ENCODE assay signal across 8 mouse cellular contexts in the genomic region with DNA sequence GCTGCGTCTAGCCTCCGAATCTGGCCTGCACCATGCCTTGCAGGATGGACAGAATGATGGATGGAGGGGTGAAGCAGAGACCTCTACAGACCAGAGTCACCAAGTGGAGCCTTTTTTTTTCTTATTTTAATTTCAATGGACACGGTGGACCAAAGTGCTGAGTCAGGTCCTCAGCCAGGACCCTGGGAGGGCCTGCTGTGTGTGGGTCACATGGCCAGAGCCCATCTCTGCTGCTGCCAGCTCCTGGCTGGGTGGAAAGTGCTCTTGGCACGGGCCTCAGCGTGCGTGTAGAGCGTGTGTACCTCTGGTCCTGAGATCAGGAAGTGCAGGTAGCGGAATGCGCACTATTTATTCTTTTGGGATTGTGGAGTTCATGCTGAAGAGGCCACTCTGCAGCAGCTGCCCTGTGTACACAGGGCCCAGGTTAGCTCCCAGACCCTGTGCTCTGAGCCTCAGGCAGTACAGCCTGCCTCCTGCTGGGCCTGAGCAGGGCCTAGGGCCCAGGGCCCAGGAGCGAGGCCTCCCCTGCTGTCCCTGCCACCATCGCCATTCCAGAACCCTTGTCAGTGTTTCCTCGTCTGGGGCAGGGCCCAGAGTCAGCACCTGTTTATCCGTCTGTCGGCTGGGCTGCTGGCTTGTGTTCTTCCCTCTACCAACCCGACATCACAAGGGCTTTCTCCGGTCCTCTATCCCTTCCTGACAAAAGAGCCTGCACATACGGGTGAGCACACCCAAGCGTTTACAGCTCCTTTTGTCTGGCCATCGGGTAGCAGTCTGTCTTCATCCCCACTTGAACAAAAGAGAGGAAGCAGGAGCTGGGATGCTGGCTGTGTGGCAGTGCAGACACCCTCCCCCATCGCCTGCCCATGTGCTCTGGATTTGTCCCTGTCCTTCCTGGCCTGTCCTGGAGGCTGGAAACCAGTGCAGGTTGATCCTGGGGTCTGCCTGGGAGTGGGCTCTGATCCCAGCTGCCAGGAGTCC. TPM values are rescaled to one million over a fixed set of nuclear protein-coding genes. Genes with fewer than 3 reads are reported as not detected.
A peak's percentile ranks its signal among the peaks of the same experiment; 100 is the strongest.
DNase-seq lines count a peak whose midpoint lies in the region; ATAC-seq and TF ChIP-seq lines count a peak whose summit lies in the region.

No protein-coding gene starts in this region.

- no peaks in the 10 kb centered on the region for H3K9me3 ChIP-seq in intestine, embryonic 14.5 days (ENCODE audit: control insufficient read depth, low read length)
- H3K9me3 ChIP-seq in intestine, postnatal 0 days (ENCODE audit: control insufficient read depth): no peaks in the 10 kb centered on the region
- H3K9me3 ChIP-seq in hindbrain, embryonic 12.5 days (replicated peaks): no peaks in the 10 kb centered on the region
- H3K9me3 ChIP-seq in midbrain, embryonic 16.5 days (replicated peaks; ENCODE audit: control insufficient read depth, low read length, poor library complexity, severe bottlenecking): no peaks in the 10 kb centered on the region

- H3K27ac ChIP-seq in intestine, embryonic 14.5 days (ENCODE audit: low read depth): no peak overlapping the region; the same call in 1 of the 2 replicates
- no peak overlapping the region for H3K27ac ChIP-seq in intestine, postnatal 0 days (ENCODE audit: low read depth, low read length)
- H3K27ac ChIP-seq in cerebellum, adult 2 months (ENCODE audit: insufficient read depth, low read length): peak overlapping the region; percentile 78
- H3K27ac ChIP-seq in hindbrain, embryonic 12.5 days: peak overlapping the region; percentile 83
- H3K27ac ChIP-seq in midbrain, embryonic 16.5 days (ENCODE audit: low read length): peak overlapping the region; percentile 69

- H3K9ac ChIP-seq in intestine, embryonic 14.5 days (ENCODE audit: low read length): no peak overlapping the region
- no peak overlapping the region for H3K9ac ChIP-seq in intestine, postnatal 0 days (ENCODE audit: low read depth, low read length)
- H3K9ac ChIP-seq in hindbrain, embryonic 12.5 days: peak overlapping the region; percentile 13
- peak overlapping the region; percentile 7; the same call in 1 of the 2 replicates for H3K9ac ChIP-seq in midbrain, embryonic 16.5 days (ENCODE audit: low read depth, low read length)

- H3K4me1 ChIP-seq in intestine, embryonic 14.5 days (replicated peaks; ENCODE audit: control insufficient read depth, insufficient read depth, low read length): peaks cover 3% of the 10 kb centered on the region; the same call in 1 of the 2 replicates
- H3K4me1 ChIP-seq in intestine, postnatal 0 days (replicated peaks; ENCODE audit: control insufficient read depth, insufficient read depth, low read length): 0 out of 2 replicates have a peak, but pooled peaks cover 4% of the 10 kb centered on the region
- peaks cover 59% of the 10 kb centered on the region for H3K4me1 ChIP-seq in cerebellum, adult 2 months (ENCODE audit: control insufficient read depth, insufficient read depth, low read length)
- H3K4me1 ChIP-seq in hindbrain, embryonic 12.5 days: peaks cover 33% of the 10 kb centered on the region
- H3K4me1 ChIP-seq in midbrain, embryonic 16.5 days (ENCODE audit: control insufficient read depth, insufficient read depth, low read length): peaks cover 8% of the 10 kb centered on the region; the same call in 1 of the 2 replicates

- H3K4me2 ChIP-seq in intestine, embryonic 14.5 days (ENCODE audit: low read length): no peak overlapping the region
- H3K4me2 ChIP-seq in intestine, postnatal 0 days (replicated peaks; ENCODE audit: low read depth): no peak overlapping the region
- H3K4me2 ChIP-seq in hindbrain, embryonic 12.5 days (replicated peaks): no peak overlapping the region; the same call in 1 of the 2 replicates
- no peak overlapping the region for H3K4me2 ChIP-seq in midbrain, embryonic 16.5 days (ENCODE audit: low read length)

- no peaks in the 10 kb centered on the region for H3K27me3 ChIP-seq in intestine, embryonic 14.5 days (replicated peaks; ENCODE audit: control insufficient read depth, insufficient read depth, low read length)
- H3K27me3 ChIP-seq in intestine, postnatal 0 days (replicated peaks; ENCODE audit: control insufficient read depth, insufficient read depth, low read length): no peaks in the 10 kb centered on the region
- no peaks in the 10 kb centered on the region for H3K27me3 ChIP-seq in cerebellum, adult 2 months (ENCODE audit: control insufficient read depth, insufficient read depth, low read length)
- H3K27me3 ChIP-seq in hindbrain, embryonic 12.5 days: no peaks in the 10 kb centered on the region
- no peaks in the 10 kb centered on the region for H3K27me3 ChIP-seq in midbrain, embryonic 16.5 days (ENCODE audit: control insufficient read depth, insufficient read depth, low read depth, low read length)

- ATAC-seq in intestine, embryonic 14.5 days (replicated peaks; ENCODE audit: low FRiP score, low TSS enrichment, low read depth): 0 out of 2 replicates have a peak, but pooled peaks have one; percentile 12
- no peak for ATAC-seq in intestine, postnatal 0 days
- ATAC-seq in hindbrain, embryonic 12.5 days (ENCODE audit: low FRiP score): peak; percentile 69
- no peak for ATAC-seq in midbrain, embryonic 16.5 days

- no peak for DNase-seq in intestine, embryonic 14.5 days (ENCODE audit: low spot score)
- peak; percentile 83 to 90 for DNase-seq in cerebellum, adult 2 months
- no peak for DNase-seq in left cerebral cortex, adult 9 months (ENCODE audit: low spot score in 2 of 2)
- no peak for DNase-seq in adrenal gland, adult 8-10 months
- DNase-seq in yolk sac, embryonic 10.5 days (ENCODE audit: low spot score): no peak

- WGBS in intestine, embryonic 14.5 days: 55% methylated on average over 20 of the region's 20 CpGs
- WGBS in intestine, postnatal 0 days: 66% methylated on average over 20 of the region's 20 CpGs
- WGBS in cerebellum, adult 2 months: 7% methylated on average over 20 of the region's 20 CpGs
- 27% methylated on average over 20 of the region's 20 CpGs for WGBS in hindbrain, embryonic 12.5 days
- 22% methylated on average over 20 of the region's 20 CpGs for WGBS in midbrain, embryonic 16.5 days

- no peak for TF ChIP-seq CTCF in intestine, postnatal 0 days (IDR thresholded peaks at IDR 0.05; ENCODE audit: low read depth)
- TF ChIP-seq CTCF in cerebellum, adult 2 months (IDR thresholded peaks at IDR 0.05; ENCODE audit: borderline replicate concordance, insufficient read depth, low read depth, low read length): no peak

- TF ChIP-seq POLR2A in cerebellum, adult 2 months (IDR thresholded peaks at IDR 0.05; ENCODE audit: borderline replicate concordance, insufficient read depth, low read length): 0 out of 2 replicates have a peak, but pooled peaks have one; percentile 8

- no peak overlapping the region for H3K4me3 ChIP-seq in intestine, embryonic 14.5 days (ENCODE audit: low read depth, low read length)
- no peak overlapping the region for H3K4me3 ChIP-seq in intestine, postnatal 0 days (ENCODE audit: low read depth, low read length)
- H3K4me3 ChIP-seq in cerebellum, adult 2 months (replicated peaks; ENCODE audit: insufficient read depth, low read depth, low read length): no peak overlapping the region
- no peak overlapping the region for H3K4me3 ChIP-seq in hindbrain, embryonic 12.5 days
- H3K4me3 ChIP-seq in midbrain, embryonic 16.5 days (ENCODE audit: low read depth, low read length): no peak overlapping the region

- peaks cover 72% of the 10 kb centered on the region for H3K36me3 ChIP-seq in intestine, embryonic 14.5 days (ENCODE audit: control insufficient read depth, insufficient read depth, low read length)
- H3K36me3 ChIP-seq in intestine, postnatal 0 days (ENCODE audit: control insufficient read depth, insufficient read depth): peaks cover 87% of the 10 kb centered on the region
- peaks cover 55% of the 10 kb centered on the region for H3K36me3 ChIP-seq in hindbrain, embryonic 12.5 days
- H3K36me3 ChIP-seq in midbrain, embryonic 16.5 days (ENCODE audit: control insufficient read depth, insufficient read depth, low read length): peaks cover 34% of the 10 kb centered on the region

RNA-seq across cellular contexts. Expression of a gene that starts 7.4 kb away (rescaled TPM):
- 40.0 and 41.7 TPM in 2 replicates for polyA plus RNA-seq in intestine, embryonic 14.5 days (2014; fragmentation: Nextera tagmentation; extraction: Ambion mirVana)
- polyA plus RNA-seq in intestine, postnatal 0 days (2015; fragmentation: Nextera tagmentation; extraction: Ambion mirVana): 39.5 and 41.5 TPM in 2 replicates
- 50.5 and 55.9 TPM in 2 replicates for polyA plus RNA-seq in cerebellum, adult 2 months (2012; rRNA removed)
- polyA plus RNA-seq in hindbrain, embryonic 12.5 days (2016; fragmentation: Nextera tagmentation; extraction: Ambion mirVana): 46.9 and 50.2 TPM in 2 replicates
- polyA plus RNA-seq in midbrain, embryonic 16.5 days (2015; fragmentation: Nextera tagmentation; extraction: Ambion mirVana): 63.6 and 67.8 TPM in 2 replicates
- 10 to 100 TPM; 18.0 to 24.2 (median 19.8) TPM for total RNA-seq in adrenal gland, adult 8-10 months (2022)

RNA-seq across cellular contexts. Expression of a gene that starts 16.1 kb away (rescaled TPM):
- 22.6 and 25.3 TPM in 2 replicates for polyA plus RNA-seq in intestine, embryonic 14.5 days (2014; fragmentation: Nextera tagmentation; extraction: Ambion mirVana)
- polyA plus RNA-seq in intestine, postnatal 0 days (2015; fragmentation: Nextera tagmentation; extraction: Ambion mirVana): 46.1 and 46.4 TPM in 2 replicates
- polyA plus RNA-seq in cerebellum, adult 2 months (2012; rRNA removed): 50.9 and 52.1 TPM in 2 replicates
- polyA plus RNA-seq in hindbrain, embryonic 12.5 days (2016; fragmentation: Nextera tagmentation; extraction: Ambion mirVana): 23.9 and 26.8 TPM in 2 replicates
- 23.6 and 26.0 TPM in 2 replicates for polyA plus RNA-seq in midbrain, embryonic 16.5 days (2015; fragmentation: Nextera tagmentation; extraction: Ambion mirVana)
- 100 to 1,000 TPM in 1 of 4 experiments, 10 to 100 TPM in 3; 59.0 to 122 (median 95.3) TPM for total RNA-seq in adrenal gland, adult 8-10 months (2022)

RNA-seq across cellular contexts. Expression of a gene that starts 16.4 kb away (rescaled TPM):
- 76.6 and 78.2 TPM in 2 replicates for polyA plus RNA-seq in intestine, embryonic 14.5 days (2014; fragmentation: Nextera tagmentation; extraction: Ambion mirVana)
- 70.9 and 71.4 TPM in 2 replicates for polyA plus RNA-seq in intestine, postnatal 0 days (2015; fragmentation: Nextera tagmentation; extraction: Ambion mirVana)
- 204 and 207 TPM in 2 replicates for polyA plus RNA-seq in cerebellum, adult 2 months (2012; rRNA removed)
- polyA plus RNA-seq in hindbrain, embryonic 12.5 days (2016; fragmentation: Nextera tagmentation; extraction: Ambion mirVana): 133 and 134 TPM in 2 replicates
- 146 and 156 TPM in 2 replicates for polyA plus RNA-seq in midbrain, embryonic 16.5 days (2015; fragmentation: Nextera tagmentation; extraction: Ambion mirVana)
- total RNA-seq in adrenal gland, adult 8-10 months (2022): 100 to 1,000 TPM; 135 to 153 (median 141) TPM

RNA-seq across cellular contexts. Expression of a gene that starts 35.4 kb away (rescaled TPM):
- polyA plus RNA-seq in intestine, embryonic 14.5 days (2014; fragmentation: Nextera tagmentation; extraction: Ambion mirVana): 22.0 and 24.2 TPM in 2 replicates
- 12.6 TPM in 2 replicates for polyA plus RNA-seq in intestine, postnatal 0 days (2015; fragmentation: Nextera tagmentation; extraction: Ambion mirVana)
- polyA plus RNA-seq in cerebellum, adult 2 months (2012; rRNA removed): 108 and 114 TPM in 2 replicates
- polyA plus RNA-seq in hindbrain, embryonic 12.5 days (2016; fragmentation: Nextera tagmentation; extraction: Ambion mirVana): 29.3 and 30.7 TPM in 2 replicates
- polyA plus RNA-seq in midbrain, embryonic 16.5 days (2015; fragmentation: Nextera tagmentation; extraction: Ambion mirVana): 32.9 and 35.0 TPM in 2 replicates
- 100 to 1,000 TPM in 1 of 4 experiments, 10 to 100 TPM in 3; 80.6 to 104 (median 91.1) TPM for total RNA-seq in adrenal gland, adult 8-10 months (2022)

RNA-seq across cellular contexts. Expression of a gene that starts 40.3 kb away (rescaled TPM):
- polyA plus RNA-seq in intestine, embryonic 14.5 days (2014; fragmentation: Nextera tagmentation; extraction: Ambion mirVana): 60.9 and 65.9 TPM in 2 replicates
- polyA plus RNA-seq in intestine, postnatal 0 days (2015; fragmentation: Nextera tagmentation; extraction: Ambion mirVana): 38.1 TPM in 2 replicates
- polyA plus RNA-seq in cerebellum, adult 2 months (2012; rRNA removed): 509 and 525 TPM in 2 replicates
- polyA plus RNA-seq in hindbrain, embryonic 12.5 days (2016; fragmentation: Nextera tagmentation; extraction: Ambion mirVana): 113 and 116 TPM in 2 replicates
- polyA plus RNA-seq in midbrain, embryonic 16.5 days (2015; fragmentation: Nextera tagmentation; extraction: Ambion mirVana): 206 and 218 TPM in 2 replicates
- 100 to 1,000 TPM in 2 of 4 experiments, 10 to 100 TPM in 2; 85.4 to 115 (median 101) TPM for total RNA-seq in adrenal gland, adult 8-10 months (2022)

Comparison
In these comparisons a context has a peak if more than half of its experiments do, and no peak if none do; other contexts are left out.
1. ATAC-seq: peak in intestine, embryonic 14.5 days (single experiment) and hindbrain, embryonic 12.5 days (single experiment); none in intestine, postnatal 0 days (single experiment) and midbrain, embryonic 16.5 days (single experiment).
2. DNase-seq: peak in cerebellum, adult 2 months (2 of 2); none in intestine, embryonic 14.5 days (single experiment), left cerebral cortex, adult 9 months (0 of 2), adrenal gland, adult 8-10 months (single experiment) and yolk sac, embryonic 10.5 days (single experiment).
3. H3K27ac ChIP-seq: peak in cerebellum, adult 2 months (single experiment), hindbrain, embryonic 12.5 days (single experiment) and midbrain, embryonic 16.5 days (single experiment); none in intestine, embryonic 14.5 days (single experiment) and intestine, postnatal 0 days (single experiment).
4. H3K9ac ChIP-seq: peak in hindbrain, embryonic 12.5 days (single experiment) and midbrain, embryonic 16.5 days (single experiment); none in intestine, embryonic 14.5 days (single experiment) and intestine, postnatal 0 days (single experiment).